Mouse (Mus musculus) T-helper 1 cell (primary cell): ENCODE measurements at regions not wholly inside any gene's neighbourhood (a gene's known extent, or its start where the extent isn't known, plus 50 kb on each side); places are given as distances from the start of the nearest gene placed in this dataset.

Experiments
- in situ Hi-C: fragments of 300-600 bp; cut with MboI, MseI; formaldehyde crosslinking; loops from one replicate; pipeline ENCODE4 v1.15.1; 2025; ENCODE audit warnings: high pct_unique_total_duplicates

DNA sequence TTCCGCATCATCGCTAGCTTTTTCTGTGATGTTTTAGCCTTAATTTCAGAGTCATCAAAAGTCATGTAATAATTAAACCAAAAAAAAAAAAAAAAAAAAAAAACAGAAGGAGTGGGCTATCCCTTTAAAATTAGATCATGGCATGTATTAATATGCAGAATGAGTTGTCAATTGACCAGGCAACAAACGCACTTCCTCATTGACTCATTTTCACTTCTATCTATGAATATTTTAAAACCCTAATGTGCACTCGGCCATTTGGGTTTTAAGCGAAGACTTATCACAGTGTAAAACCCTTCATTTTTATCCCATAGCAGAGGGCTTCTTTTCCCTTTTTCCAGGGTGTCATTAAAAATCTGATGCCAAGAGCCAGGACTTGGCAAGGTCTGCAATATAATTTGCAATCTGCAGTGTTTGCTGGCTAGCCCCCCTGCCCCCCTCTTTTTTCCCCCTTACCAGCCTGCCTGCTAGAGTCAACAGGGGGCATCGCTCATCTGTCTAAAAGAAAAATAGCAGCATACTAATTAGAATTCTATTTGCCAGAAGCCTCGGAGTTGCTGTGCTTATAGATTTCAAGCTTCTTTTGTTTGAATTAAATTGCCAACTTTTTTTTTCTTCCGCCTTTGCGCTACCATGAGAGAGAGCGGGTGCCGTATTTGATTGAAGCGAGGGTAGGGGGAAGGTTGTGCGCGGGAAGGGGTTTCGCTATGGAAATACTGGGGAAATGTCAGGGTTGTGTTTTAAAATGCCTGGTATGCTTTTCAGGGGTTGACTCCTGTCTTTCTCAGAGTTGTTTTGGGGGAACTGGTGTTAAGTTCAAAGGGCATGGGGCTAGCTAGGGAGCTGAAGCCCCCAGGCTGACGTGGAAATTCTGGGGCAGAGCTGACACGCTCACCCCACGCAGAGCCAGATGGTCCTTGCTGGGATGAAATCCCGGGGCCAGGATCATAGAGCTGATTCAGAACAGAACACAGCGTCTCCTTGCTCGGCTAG lies 248.3 kb downstream of the Nr2f2 start:
- in situ Hi-C loops = no loop called here

DNA sequence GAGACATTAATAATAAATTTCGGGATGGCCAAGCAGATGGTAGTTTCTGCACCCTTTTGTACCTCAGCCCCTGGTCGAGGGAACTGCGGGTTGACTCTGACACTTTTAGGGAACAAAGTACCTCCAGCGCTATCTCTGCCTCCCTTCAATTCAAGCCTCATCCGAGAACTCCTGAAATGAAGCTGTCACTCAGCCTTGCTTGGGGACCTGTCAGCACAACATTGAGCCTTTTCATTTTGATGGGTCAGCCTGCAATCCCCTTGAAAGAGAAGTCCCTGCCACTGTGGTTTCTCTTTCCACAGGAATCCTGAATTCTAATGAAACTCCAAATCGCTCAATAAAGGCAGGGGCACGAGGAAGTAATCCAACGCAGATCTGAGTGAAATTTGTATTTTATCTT lies 257.5 kb downstream of the Nr2f2 start:
- in situ Hi-C loops = no loop called here

DNA sequence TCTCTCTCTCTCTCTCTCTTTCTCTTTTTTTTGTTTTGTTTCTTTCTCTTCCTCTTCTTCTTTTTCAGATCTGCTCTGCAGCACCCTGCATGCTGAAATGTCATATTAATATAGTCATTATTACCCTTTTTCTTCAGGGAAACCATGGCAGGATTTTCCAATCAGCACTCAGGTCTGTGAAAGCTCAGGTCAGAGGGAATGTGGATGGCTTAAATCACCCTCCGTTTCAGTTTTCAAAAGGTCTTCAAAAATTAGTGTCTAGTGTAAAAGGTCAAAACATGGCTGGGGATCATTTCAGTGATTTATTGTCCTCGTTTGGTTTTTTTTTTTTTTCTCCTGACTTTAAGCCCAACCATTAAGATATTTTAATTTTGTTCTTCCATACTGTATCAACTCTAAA lies 261.5 kb downstream of the Nr2f2 start:
- in situ Hi-C loops = no loop called here

DNA sequence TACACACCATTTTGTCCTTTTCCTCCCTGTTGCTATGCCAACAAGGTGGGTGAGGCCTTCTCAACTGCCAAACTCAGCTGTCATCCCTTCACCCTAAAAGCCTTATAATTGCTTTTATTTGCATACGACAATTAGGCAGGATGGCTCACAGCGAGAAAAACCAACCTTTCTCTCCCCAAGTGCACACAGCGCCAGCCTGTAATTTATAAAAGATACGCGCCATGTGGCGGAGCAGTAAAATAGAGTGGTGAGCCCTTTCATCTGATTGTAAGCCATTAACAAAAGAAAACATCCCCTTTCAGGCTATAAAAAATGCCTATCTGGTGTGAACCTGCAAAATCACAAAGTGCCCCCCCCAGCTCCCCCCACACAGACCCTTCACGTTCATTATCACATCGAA lies 262.0 kb downstream of the Nr2f2 start:
- in situ Hi-C loops = no loop called here

DNA sequence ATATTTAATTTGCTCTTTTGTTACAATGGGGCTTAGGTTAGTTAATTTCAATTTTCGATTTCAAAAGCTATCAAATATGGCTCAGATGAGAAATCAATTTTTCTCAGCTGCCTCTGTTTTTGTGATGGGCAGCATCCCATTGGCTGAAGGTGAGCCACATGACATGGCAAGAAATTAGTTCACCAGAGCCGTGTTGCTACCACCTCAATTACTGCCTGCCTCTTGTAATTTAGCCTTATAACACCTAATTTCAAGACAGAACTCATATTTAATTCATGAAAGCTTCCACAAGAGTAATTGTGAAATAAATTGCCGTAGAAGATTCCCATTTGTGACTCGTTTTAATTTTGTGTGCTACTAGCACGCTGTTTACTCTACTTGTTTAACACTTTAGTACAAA lies 262.9 kb downstream of the Nr2f2 start:
- in situ Hi-C loops = no loop called here

DNA sequence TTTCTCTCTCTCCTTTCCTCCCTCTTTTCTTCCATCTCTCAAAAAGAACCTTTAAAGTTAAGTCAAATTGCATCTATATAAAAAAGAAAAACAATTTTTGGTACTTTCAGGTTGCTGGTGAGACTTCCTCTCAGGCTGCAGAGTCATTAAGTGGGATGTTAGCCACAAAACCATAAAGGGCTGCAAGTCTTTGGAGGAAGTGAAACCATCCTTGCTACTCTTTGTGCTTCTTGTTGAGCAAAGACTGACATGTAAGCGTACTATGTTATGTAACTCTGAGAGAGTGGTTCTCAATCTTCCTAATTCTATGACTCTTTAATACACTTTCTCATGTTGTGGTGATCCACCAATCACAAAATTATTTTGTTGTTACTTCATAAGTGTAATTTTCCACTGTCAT lies 267.5 kb downstream of the Nr2f2 start:
- in situ Hi-C loops = no loop called here

DNA sequence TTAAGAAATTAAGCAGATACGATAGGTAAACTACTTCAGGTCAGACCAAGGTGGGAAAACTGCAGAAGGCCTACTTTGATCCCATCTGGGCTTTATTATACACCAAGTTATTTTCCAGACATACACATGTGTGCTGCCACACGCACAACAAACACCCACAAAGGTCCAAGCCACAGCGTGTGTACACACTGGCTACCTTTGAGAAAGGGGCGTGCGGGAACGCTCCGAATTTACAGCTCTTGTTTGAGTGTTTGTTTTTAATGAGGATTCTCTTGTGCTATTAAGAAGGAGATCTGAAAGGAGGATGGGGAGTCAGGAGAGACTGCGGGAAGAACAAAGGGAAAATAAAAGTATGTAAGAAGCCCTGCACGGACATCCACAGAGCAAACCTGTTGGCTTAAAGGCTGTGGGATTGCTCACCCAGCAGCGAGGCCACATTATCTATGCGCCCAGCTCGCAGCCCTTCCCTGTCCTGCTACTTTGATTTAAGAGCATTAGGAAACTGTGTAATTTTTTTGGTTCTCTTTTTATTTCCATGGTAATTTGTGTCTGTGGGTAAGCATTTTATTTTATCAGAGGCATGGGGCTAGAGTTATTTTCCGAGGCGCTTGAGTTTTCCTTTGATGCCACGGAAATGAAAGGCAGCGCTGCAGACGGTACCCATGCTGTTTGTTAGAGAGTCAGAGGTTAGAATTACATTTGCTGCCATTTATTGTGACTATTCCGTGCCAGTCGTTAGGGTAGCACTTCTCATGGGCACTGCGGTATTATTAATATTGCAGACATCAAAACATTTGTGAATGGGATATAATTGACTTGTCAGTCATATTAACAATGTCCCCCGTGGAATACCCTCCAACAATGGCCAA lies 272.4 kb downstream of the Nr2f2 start:
- in situ Hi-C loops = no loop called here

DNA sequence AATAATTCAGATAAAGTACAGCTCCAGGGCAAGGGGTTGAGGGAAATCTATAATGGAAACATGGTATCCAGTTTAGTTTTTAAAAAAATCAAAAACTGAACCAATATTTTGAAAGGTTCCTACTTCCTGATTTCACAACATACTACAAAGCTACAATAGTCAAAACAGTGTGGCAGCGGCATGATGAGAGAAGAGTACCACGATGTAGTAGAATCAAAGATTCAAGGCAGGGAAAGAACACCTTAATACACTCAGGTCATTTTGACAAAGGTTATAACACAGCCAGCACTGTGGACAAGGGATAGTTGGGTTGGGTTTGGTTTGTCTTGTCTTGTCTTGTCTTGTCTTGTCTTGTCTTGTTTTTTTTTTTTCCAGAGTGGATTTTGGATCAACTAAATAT lies 274.4 kb downstream of the Nr2f2 start:
- in situ Hi-C loops = no loop called here

DNA sequence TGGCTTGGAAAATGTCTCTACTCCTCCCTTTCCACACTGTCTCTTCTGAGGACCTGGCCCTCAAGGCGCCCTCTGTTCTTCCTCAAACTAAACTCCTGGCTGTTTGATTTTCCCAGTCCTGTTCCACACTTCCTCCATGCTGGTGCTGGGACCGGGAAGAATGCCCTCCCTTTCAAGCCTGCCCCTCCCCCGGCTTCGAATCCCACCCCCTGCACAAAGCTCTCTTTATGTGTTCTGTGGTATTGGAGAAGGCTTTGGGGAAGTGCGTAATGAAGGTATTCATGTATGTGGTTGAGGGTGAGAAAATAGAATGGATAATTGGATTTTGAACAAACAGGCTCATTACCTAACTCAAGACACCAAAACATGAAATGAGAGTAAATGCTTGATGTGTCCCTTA lies 277.4 kb downstream of the Nr2f2 start:
- in situ Hi-C loops = no loop called here

DNA sequence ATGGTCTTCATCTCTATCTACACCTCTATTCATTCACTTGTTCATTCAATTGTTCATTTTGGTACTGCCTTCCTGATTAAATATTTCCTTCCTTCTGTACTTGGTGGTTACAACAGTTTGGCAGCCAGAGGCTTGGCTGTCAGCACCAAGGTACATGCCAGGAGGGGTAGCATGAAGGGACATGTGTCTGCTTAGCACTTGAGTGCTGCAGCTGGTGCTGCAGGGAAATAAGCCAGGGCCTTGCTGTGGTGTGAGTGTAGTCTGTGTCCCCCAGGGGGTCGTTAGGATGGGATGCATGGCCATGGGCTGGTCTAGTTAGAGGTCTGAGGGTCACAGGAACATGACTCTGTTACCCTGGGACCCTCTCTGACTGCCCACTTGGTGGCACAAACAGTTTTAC lies 296.9 kb downstream of the Nr2f2 start:
- in situ Hi-C loops = no loop called here

DNA sequence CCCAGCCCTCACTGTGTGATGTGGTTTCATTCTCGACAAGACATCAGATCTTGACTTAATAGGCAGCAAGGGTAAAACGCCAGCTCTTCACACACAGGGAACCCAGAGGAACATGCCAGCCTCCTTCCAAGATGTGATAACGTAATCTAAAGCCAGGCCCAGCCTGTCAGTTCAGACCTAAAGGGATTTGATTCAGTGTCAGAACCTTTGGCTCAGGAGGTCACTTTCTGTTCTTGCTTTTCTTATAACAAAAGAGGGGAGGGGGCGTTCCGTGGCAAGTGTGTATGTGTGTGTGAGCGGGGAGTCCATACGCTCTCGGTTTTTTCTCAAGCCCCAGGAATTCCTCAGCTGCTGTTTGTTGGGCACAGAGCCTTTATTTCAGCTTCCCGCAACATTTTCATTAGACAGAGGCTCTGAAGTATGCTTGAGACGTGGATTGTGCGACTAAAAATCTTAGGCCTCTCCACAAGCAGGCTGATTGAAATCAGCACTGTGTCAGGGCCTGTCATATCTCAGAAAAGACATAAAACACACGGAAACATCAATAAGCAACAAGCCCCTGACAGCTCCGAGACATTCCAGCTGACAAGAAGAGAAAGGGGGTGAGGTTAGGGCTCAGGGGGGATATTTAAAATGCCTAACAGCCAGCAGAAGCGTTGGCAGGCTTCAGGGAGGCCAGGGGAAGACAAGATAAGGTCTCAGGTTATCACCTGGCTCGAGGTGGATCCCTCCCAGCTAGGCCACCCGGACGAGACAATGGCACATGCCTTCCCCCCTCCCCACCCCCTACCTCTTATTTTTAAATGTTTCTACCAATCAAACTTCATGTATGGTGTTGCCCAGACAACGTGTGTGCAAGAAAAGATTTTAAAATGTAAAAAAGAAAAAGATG lies 298.5 kb downstream of the Nr2f2 start:
- in situ Hi-C loops = no loop called here

DNA sequence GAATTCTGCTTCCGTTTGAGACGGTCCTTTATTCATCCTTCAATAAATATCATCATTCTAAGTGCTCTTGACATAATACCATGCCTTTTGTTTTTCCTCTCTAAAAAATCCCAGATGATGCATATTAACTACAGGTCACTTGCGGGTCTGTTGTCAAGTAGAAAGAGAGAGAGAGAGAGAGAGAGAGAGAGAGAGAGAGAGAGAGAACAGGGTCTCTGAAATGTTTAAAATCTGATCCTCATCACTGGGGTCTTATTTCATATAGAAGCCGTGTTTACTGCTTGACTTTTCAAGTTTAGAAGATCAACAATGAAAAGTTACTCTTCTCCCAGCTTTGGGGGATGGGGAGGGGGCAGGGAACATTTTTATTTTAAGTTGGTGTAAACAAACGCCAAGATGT lies 299.5 kb downstream of the Nr2f2 start:
- in situ Hi-C loops = no loop called here

DNA sequence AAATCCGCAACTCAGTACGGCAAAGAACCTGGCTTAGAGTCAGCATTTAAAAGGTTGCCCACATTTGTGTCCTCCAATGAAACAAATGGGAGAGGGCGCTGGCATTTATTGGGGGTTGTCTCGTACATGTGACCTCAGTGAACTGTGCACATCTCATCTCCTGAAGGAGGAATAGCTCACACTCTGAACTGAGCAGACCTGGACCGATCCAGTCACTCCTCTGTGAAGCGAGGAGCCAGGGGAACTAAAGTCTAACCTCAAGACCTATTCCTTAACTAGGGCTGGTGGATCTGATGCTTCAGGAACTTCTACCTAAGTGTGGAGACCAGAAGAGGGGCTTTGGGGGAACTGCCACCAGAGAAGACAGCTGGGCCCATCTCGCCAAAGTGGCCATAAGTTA lies 300.1 kb downstream of the Nr2f2 start:
- in situ Hi-C loops = no loop called here

DNA sequence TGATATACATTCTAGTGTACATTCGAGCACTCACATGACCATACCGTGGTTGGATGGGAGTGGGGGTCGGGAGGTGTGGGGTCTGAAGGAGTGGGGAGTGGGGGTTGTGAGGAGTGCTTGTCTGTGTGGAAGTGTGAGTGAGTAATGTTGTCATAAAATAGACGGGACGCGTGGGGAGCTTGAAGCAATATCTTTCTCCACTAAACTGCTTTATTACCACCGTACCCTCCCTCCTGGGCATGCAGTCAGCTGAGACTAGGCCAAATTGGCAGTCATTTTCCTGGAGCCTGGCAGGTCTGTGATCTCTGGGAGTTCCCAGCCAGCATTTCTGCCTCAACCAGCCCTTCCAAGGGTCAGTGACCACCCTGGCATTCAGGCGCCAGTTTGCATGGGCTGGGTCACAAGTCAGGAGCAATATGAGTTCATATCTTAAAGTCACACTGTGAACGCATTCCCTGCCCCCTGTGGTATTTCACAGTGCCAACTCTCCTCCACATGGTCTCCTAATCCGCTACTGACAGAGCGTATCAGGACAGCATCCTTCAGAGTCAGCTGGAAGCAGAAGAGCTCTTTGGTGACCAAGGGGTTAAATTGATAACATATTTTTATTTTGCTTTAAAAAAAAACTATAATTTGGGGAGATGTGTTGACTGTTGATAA lies 300.9 kb downstream of the Nr2f2 start:
- in situ Hi-C loops = no loop called here

DNA sequence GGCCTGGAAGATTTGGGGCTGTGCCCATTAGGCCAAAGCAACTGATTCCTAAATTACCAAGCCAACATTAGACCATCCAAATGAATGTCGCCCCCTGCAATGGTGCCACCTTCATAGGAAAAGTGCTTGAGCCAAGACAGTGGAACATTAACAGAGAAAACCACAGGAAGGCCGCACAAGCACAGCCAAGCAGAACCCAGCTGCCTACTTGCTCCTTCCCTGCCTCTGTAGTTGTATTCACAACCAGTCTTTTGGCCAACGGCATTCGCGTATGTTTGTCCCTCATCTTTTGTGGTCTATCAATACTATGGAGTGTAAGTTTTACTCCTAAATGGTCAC lies 319.2 kb downstream of the Nr2f2 start:
- in situ Hi-C loops = no loop called here

DNA sequence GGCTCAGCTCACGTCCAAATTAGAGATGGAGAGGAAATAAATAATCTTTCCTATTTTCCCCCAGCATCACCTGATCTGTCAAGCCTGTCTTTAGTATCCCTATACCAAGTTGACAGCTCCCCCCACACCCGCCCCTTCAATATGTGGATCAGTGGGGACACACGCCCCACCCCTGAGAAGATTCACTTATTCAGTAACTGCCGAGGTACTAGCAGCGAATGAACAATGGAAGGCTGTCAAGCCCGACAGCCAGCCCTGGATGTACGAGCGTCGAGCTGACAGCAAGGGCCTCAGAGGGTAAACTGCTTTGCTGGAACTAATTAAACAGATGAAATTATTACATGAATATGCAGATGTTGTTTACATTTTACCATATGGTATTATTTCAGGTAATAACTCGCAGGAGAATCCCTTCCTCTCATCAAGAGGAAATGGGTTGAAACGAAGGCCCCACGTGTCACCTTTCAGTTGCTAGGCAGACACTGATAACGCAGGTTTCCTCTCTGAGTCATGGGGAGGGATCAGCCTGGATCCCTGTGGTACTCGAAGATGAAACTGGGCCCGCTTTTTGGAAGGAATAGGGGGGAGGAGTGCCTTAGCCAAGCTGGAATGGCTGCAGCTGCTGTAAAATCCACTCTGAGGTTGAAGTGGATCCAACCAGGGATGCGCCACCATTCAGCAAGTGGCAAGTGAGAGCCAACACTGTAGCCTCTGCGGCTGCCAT lies 319.7 kb downstream of the Nr2f2 start:
- in situ Hi-C loops = no loop called here

DNA sequence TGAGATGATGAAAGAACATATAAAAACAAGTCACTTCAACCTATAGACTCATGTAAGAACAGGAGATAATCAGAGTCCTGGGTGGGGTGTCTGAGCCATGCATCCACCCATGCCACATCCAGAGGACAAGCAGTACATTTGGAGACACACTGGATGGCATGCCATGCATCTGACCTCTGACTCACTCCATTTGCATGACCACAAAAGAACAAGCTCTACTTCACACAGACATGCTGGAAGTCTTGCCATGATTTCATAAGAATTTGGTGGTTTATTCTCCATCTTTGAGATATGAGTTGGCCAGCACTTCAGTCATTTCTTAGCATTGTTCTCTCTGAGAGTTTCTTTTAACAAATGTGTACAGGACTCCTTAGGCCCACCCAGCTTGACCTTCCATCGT lies 329.5 kb downstream of the Nr2f2 start:
- in situ Hi-C loops = no loop called here

DNA sequence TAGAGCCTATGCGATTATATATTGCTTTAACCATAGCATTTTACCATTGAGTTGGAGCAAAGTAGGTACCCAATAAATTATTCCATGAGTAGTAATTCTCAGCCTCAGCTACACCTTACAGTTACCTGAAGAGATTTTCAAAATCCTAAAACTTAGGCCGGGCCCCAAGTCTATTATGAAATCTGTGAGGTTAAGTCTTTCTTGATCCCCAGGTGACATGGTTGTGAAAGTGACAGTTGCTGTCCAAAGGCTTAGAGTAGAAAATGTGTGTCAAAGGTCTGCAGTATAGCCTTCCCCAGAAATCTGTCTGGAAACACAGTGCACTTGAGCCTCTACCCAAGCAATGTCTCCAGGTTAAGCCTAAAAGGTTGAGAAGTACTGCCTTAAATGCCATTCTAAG lies 333.7 kb downstream of the Nr2f2 start:
- in situ Hi-C loops = no loop called here

DNA sequence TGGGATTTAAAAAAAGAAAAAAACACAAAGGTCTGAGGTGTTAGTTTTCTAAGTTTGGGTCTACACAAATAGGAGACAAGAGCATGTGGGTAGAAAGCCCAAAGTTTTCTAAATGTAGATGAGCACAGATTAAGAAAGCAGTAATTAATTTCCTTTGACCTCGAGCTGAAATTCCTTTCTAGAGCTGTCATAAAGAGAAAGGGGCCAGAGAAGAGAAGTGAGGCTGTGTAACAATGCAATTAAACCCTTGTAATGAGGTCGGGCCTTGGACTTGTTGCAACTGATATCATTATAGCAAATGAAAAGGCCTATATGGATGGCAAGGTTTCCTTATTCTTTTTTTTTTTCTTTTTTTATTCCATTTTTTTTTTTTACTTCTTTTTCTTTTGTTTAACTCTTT lies 337.2 kb downstream of the Nr2f2 start:
- in situ Hi-C loops = no loop called here

DNA sequence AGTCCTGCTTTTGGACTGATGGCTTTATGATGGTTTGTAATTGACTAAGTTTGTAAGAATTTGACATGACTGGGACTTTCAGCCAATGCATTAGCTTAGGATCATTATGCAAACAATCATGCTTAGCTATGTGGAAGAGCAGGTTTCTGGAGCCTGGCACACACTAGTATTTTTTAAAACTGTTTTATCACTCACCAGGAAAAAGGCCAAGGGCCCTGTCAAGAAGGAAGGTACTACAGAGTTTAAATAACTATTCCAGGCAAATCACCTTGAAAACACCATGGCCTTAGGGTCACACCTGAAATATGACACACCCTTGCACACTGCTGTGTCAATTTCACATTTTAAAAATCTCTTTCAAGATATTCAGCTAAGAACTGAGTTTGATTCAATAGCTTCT lies 341.0 kb downstream of the Nr2f2 start:
- in situ Hi-C loops = no loop called here

DNA sequence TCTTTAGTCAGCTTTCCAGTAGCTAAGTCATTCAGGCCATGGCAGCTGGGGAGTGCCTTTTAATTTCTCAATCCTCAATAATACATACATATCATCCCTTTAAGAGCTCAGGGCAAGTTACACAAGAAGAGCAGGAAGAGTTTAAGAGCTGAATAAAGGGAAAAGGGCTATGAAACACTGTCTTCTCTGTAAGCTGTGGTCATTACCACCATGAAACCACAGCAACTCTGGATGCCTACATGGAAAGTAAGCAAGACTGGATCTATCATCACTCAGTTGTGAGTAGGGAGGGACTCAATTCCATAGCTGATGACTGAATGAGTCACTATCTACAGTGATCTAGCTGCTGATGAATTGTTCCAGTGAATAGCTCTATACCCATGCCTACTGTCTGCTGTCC lies 349.9 kb downstream of the Nr2f2 start:
- in situ Hi-C loops = no loop called here
